Mouse (Mus musculus) testis, adult 2 months (tissue): ENCODE measurements at regions not wholly inside any gene's neighbourhood (a gene's known extent, or its start where the extent isn't known, plus 50 kb on each side); places are given as distances from the start of the nearest gene placed in this dataset.

Experiments used
- CTCF ChIP-seq: fragments of 200-500 bp; IDR thresholded peaks from 2 replicates; pipeline ENCODE4 v1.5.1; 2012; ENCODE audit warnings: low read depth, mild to moderate bottlenecking, inconsistent platforms, low read length, moderate library complexity; ENCODE audit not compliant: control insufficient read depth, insufficient read depth, insufficient replicate concordance
- POLR2A ChIP-seq: fragments of 200-500 bp; IDR thresholded peaks from 2 replicates; pipeline ENCODE4 v1.6.1; 2012; ENCODE audit warnings: low read depth, mild to moderate bottlenecking, inconsistent platforms, low read length, moderate library complexity; ENCODE audit not compliant: control insufficient read depth

DNA sequence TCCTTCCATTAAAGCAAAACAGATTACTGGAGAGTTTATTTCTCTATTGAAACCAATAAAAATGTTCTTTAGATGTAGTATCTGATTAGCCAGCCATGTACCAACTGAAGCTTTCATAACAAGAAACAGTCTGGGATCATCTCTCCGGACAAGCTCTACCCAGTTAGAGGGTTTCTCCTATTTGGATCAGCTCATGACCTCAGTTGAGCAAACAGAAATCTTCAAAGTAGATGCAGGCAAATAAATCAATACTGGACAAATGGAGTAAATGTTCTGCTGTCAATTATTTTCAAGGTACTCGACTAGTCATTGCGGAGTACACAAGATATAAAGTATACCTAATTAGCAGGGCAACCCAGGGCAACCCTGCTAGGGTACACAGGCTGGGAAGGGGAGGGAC, 67.4 kb downstream of the Avpr1a start:
- TF ChIP-seq CTCF, result no peak
- no peak for TF ChIP-seq POLR2A
